Mouse (Mus musculus) left cerebral cortex, adult 11 months (tissue): ENCODE measurements around the gene Ankrd33b.

Source experiments
- DNase-seq: peaks from one replicate; pipeline ENCODE4 v3.0.0; 2022; ENCODE audit warnings: low spot score

Ankrd33b gene

GRCm38 (mm10) chr15:31264827-31265226, 102.7 kb downstream of the Ankrd33b start:
- peak; percentile 76 for DNase-seq

GRCm38 (mm10) chr15:31262361-31262760, 105.2 kb downstream of the Ankrd33b start:
- DNase-seq = no peak

DNA sequence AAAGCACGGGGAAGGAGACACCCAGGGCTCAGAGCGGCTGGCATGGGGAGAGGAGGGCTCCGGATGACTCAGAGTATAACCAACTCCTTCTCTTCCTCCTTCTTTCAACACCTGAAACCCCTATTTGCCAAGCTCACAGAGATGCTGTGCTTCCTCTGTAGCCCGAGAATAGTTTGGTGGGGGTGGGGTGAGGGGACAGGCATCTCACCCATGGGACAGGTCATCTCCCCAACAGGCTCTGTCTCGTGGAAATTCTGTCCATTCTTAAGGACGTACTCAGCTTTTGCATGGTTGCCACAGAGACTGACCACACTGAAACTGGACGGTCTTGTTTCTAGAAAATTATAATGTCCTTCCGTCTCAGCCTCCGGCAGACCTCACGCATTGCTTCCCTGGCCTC, 106.4 kb downstream of the Ankrd33b start:
- DNase-seq = no peak

DNA sequence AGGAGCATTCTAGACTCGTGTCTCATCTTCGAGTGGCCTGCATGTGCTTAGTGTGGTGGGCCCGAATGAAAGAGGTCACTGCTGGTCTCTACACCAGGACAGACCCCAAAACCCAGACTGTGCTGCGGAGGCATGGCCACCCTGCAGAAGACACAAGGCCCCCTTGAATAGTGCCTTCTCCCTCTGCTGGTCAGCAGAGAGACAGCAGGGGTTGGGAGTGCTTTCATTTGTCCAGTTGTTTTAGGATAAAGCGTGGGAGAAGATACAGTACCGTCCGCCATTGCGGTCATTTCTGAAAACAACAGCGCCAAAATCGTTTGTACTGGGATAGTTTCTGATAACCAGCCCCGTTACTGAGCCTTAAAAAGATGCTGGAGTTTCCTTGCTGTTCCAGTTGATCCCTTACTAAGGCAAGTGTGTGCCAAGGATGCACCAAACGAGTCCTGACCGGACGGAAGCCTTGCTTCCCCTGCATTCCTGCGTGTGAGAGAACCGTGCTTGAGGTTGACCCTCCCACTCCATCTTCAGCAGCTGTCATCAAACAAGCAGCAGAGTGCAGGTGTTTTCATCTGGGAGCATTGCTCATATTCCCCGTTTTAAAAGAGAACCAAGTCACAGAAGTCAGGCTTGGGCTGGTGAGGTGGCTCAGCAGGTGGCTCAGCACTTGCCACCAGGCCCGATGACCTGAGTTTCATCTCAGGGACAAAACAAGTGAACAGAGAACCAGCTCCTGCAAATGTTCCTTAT, 108.7 kb downstream of the Ankrd33b start:
- DNase-seq = no peak

DNA sequence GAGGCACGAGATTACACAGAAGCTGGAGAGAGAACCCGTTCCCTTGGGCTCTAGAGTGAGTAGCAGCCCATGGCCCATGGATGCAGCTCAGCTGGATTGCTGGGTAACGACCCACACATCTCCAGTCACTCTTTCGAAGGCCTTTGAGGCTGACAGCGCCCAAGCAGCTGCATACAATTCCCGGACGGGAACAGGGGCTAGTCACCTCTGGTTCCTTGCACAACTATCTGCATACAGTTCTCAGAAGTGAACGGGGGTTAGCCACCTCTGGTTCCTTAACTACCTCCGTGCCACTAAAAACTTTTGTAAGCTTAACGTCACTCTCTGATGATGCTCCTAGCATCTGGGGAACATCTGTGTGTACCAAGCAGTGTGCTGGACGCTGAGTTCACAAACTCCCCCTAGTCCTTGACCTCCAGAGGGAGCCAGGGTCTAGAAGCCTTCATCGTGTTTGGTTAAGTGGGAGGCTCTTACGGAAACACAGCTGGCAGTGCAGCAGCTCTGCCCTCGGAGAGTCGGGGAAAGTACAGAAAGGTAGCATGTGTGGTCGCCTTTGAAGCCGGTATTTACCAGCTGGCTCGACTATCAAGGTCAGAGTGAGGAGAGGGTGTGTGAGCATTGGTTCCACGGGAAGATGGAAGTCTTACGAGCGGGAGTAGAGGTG, 109.4 kb downstream of the Ankrd33b start:
- no peak for DNase-seq

GRCm38 (mm10) chr15:31257329-31257728, 110.2 kb downstream of the Ankrd33b start:
- DNase-seq = no peak

DNA sequence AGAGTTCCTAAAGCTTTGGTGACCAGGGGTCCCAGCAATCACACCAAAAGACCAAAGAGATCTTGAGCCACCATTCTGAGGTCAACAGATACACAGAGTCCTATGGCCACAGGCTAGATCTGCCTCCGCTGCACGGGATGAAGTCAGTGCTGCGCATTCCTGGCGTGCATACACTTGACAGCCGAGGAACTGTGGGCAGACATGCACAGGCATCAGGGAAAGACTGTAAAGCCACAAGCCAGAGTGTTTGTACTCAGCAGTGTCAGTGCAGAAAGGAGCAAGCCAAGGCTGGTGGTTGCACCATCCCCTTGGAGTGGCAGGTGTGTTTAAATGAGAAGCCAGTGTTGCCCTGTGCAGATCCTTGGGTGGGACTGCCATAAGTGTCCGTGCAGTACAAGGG, 111.8 kb downstream of the Ankrd33b start:
- no peak for DNase-seq

- no peak for DNase-seq
Observed at GRCm38 (mm10) chr15:31254939-31255535, 112.5 kb downstream of the Ankrd33b start.

GRCm38 (mm10) chr15:31253963-31254362, 113.6 kb downstream of the Ankrd33b start:
- DNase-seq = no peak

- no peak for DNase-seq
Observed at GRCm38 (mm10) chr15:31253380-31253779, 114.1 kb downstream of the Ankrd33b start.

DNA sequence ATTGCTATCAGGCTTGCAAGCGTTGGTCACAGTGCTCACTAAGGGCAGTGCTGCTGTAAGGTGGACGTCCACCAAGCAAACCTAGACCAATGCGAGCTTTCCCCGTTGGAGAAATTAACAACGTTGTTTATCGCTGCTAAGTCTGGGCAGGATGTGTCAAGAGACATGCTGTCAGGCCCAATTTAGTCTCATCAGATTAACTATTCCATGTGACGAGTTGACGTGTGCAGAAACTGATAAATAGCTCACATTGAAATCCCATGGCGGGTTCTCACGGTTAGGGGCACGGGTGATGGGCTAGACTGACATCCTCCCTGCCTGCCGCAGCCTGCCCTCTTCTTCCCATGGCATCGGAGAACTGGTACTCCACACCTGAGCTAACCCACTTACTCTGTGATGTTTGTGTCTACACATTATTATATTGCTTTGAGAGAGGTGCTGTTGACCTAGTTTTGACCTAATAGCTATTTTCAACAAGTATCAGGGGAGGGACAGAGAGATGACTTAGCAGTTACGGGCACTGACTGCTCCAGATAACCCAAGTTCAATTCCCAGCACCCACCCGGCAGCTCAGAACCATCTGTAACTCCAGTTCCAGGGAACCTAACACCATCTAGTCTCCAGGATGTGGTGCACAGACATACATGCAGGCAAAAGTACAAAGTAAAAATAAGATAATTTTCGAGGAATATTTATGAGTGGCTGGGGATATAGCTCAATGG, 114.8 kb downstream of the Ankrd33b start:
- no peak for DNase-seq

- DNase-seq = no peak
Observed at GRCm38 (mm10) chr15:31251189-31251588, 116.3 kb downstream of the Ankrd33b start.

GRCm38 (mm10) chr15:31250676-31251075, 116.8 kb downstream of the Ankrd33b start:
- DNase-seq = no peak

GRCm38 (mm10) chr15:31250027-31250426, 117.5 kb downstream of the Ankrd33b start:
- no peak for DNase-seq

DNA sequence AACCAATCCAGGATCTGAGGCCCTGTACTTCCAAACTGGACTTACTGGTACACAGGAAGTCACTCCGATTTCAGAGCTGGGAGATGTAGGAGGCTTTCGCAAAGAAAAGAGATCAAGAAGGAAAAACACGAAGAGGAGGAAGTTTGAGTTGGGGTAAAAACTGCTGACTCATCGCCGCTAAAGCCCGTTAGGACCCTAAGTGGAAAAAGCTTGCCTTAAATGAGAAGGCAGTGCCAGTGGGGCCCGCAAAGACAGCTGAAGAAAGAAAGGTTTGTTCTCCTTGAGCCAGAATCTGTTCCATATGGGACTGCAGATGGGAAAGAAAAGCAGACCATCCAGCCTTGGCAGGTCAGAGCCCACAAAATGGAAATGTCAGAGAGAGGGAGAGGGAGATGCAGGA, 118.6 kb downstream of the Ankrd33b start:
- DNase-seq = no peak

DNA sequence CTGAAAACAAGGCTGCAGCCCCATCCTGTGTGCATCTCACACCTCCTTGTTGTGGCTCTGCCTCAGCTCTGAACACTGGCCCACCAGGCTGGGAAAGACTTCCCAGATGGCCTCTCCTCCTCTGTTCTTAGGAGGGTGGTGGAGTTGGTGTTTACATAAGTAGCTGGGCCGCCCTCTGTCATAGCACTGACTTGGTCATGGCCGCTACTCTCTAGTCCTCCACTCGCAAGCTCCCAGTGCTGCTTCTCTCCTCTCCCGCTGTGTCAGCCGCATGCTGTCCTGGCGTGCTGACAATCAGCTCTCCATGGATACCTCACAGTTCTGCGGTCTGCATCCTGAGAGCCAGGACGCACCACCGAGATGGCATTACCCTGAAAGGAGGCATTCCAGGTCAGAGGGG, 120.5 kb downstream of the Ankrd33b start:
- DNase-seq = no peak

DNA sequence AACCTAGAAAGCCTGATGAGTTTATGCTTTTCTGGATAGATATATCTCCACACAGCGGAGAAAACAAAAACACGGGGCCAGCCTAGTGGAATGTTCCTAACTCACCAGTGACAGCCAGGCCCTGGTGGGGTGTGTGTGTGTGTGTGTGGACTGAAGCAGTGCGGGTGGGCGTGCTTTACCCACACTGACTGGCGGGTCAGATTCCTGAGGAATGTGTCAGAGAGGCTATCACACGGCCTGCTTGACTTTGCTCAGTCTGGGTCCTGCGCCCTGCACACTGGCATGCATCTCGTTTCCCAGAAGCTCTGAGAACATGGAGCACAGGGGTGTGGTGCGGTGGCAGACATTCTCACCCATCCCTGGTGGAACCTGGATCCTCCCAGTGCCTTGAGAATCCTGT, 121.6 kb downstream of the Ankrd33b start:
- no peak for DNase-seq

GRCm38 (mm10) chr15:31244696-31245445, 122.7 kb downstream of the Ankrd33b start:
- DNase-seq = no peak

- no peak for DNase-seq
Observed at GRCm38 (mm10) chr15:31243260-31243659, 124.3 kb downstream of the Ankrd33b start.
